Mouse (Mus musculus): Measurements from ENCODE around the gene Dst.

Gene Dst

DNA sequence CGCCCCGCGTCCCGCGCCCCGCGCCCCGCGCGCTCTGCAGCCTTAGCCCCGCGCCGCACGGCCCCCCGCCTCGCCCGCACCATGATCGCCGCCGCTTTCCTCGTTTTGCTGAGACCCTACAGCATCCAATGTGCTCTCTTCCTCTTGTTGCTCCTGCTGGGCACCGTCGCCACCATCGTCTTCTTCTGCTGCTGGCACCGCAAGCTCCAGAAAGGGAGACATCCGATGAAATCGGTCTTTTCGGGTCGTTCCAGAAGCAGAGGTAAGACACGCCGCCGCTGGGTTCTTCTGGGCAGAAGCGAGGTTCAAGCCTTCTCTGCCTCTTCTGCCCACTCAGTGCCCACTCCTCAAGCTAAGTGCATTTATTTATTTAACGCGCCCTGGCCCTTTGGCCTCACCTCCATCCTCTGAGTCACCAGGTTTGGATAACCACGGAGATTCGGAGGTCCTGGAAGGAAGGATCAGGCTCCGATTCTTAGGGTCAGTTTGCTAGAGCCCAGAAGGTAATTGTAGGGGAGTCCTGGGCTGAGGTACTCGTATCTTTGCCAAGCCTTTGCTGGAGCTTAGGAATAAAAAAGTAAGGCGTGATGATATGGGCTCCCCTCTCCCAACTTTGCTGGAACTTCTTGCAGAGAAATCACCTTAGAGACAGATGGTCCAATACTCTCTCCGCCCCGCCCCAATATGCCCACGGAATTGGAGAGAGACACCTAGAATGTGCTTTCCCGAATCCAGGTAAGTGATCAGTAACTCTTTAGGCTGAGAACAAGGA is at the start of gene Dst:
Dst (plus strand) TSS at position 35 of the 772 bp plus-strand sequence.
- no peak for DNase-seq (ENCODE audit: low spot score)

DNA sequence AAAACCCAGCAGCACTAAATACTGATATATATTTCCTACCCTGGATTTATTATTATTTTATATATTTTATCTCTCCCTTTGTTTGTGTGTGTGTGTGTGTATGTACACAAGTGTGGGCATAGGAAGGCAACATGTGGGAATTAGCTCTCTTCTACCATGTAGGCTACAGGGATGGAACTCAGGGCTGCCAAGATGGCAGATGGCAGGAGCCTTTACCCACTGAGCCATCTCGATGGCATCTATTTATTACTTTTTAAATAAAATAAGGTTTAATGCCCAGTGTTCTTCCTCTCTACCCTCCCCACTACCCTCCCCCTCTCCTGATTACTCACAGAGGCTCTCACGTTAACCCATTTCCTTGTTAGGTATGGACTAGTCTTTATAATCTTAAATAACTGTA is 39.0 kb upstream of the Dst start:
- no peak for DNase-seq (ENCODE audit: low spot score)

DNA sequence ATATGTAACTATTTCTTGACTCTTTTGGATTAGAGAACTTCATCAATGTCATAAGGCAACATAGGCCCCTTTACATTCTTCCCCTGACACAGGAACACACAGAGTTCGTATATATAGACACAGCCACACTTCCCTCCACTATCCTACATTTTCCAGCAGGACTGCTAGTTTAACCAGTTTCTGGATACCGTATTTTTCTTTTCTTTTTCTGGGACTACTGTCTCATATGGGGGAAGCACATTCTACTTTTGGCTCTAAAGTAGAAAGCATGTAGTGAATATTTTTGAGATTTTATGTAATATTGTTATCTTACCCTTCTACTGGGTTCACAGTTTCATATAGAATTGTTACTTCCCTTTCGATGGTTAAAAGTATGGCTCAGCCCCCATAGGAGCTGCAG is 38.6 kb upstream of the Dst start:
- DNase-seq (ENCODE audit: low spot score) = no peak

DNA sequence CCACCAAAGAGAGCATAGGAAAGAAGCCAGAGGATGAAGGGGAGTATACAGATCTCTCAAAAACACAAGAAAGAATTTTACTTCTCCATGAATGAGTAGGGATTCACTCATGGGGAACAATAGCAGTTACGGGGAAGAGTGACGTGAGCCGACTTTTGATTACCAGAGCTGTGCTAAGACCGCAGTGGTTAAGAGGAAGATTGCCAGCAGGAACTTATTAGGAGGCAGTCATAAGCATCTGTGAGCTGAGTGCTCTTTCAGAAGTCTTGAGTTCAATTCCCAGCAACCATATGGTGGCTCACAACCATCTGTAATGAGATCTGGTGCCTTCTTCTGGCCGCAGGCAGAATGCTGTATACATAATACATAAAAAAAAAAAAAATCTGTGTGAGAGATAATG is 34.5 kb upstream of the Dst start:
- DNase-seq (ENCODE audit: low spot score) = no peak

DNA sequence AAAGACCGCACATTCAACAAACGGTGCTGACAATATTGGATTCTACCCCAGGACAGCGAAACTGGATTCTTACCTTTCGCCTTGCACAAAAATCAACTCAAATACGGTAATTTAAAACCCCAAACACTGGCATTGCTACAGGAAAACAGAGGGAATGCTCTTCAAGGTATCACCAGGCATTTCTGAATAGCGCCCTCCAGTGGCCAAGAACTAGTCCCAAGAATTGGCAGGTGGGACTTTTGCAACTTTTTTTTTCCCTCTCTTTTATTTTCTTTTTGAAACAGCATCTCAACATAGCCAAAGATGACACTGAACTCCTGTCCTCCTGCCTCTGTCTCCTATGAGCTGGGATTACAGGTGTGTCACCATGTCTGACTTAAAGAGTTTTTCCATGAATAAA is 32.3 kb upstream of the Dst start:
- no peak for DNase-seq (ENCODE audit: low spot score)

DNA sequence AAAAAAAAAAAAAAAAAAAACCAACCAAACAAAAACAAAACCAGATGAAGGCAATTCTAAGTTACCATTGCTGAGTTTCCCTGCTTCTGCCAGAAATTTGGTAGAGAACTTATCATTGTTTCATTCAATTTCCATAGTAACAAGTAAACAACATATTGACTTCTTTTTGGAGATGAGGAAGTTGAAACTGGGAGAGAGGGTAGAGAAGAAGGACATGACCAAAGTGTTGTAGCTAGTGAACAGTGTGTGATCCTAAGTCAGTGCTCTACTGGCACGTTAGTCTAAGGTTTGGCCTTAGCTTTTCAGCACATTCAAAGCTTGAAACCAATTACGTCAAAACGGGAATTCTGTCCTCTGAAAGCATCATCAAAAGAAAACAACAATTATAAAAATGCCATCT is 31.6 kb upstream of the Dst start:
- DNase-seq (ENCODE audit: low spot score) = peak; percentile 10

DNA sequence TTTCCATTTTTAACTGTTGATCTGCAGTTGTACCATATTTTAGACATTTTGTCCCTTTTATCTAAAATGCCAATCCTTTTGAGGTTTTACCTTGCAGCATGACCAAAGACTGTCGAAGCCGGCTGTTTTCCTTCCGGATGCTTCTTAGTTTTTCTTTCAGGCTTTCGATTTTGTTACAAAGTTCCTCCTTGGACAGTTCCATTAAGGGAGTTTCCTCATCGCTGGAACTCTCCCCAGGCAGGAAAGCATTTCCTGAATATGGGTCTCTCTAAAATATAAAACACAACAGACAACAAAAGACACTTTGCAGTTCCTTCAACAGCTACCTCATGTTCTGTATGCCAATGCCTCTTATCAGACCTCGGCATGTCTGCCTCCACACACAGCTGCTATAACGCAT is 29.9 kb upstream of the Dst start:
- no peak for DNase-seq (ENCODE audit: low spot score)

DNA sequence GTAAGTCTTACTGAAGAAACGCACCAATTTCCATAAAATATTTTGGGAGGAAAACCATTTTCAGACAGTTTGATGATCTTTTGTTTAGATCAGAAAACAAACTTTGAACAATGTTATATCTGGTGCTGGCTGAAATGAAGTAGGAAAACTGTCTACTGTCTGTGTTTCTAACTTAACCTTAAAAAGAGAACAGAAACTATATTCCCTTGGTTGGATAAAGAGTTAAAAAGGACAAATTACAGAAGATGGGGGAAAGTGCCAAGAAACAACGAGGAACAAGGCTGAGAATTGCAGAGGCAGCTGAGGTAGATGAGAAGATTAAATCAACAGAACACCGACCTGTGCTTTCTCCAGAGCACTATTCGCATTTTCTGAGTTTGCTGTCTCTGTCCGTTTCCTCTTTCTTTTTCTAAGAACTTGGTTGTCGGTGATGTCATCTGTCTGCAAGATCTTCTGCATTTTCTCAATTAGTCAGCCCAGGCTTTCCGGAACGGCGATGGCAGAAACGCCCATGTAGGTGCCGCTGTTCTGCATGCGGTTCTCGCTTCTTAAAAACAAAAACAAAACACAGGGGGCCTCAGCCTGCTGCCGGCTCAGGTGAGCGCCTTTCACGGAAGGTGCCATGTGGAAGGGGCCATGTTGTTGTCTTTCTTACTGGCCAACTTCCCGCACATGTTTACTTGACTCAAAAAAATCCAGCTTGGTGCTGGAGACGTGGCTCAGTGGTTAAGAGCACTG is 24.8 kb upstream of the Dst start:
- DNase-seq (ENCODE audit: low spot score) = peak; percentile 61

DNA sequence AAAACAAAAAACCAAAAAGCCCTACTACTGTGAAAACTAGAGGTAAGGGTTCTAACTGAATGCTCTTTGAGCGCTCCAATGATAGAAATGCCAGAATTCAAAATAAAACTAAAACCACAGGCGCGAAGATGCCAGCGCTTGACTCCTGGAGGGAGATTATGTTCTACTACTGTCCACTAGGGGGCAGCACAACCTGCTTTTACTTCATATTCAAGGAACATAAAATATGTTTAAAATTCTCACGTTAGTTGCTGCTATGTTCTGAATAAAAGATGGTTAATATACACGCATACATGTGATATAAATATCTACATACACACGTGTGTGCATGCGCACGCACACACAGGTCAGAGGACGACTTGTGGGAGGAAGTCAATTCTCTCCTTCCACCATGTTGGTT is 15.2 kb upstream of the Dst start:
- DNase-seq (ENCODE audit: low spot score) = peak; percentile 28

DNA sequence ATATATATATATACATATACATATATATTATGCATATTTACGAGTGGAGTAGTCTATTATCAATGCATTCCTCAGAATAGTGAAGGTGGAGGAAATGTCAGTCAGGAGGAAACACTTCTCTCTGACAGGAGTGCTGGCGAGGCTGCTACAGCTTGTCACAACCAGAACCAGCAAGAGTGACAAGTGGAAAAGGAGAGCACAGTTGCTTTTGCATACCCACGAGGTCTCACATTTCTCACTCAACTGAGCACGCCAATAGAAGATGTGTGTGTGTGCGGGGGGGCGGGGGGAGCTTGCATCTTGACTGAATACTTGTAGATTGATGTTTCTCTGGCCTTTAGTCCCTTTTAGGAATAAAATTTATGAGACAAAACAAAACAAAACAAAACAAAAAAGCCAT is 11.9 kb upstream of the Dst start:
- no peak for DNase-seq (ENCODE audit: low spot score)

DNA sequence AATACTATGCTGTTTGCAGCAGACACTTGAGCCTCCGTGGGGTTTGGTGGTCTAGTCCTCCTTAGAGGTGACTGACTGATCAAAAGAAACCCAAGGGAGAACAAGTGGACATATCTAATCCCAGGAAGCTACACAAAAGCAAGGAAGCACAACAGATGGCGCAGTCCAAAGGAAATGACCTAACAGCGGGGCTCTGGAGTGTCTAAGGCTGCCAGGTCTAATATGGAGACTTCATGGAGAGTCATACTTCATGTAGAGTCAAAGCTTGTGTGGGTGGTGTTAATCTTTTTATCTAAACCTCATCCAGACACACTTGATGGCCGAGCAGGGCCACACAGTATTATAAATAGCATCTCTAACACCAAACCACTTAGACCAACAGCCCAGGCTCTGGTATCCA is 11.4 kb upstream of the Dst start:
- DNase-seq (ENCODE audit: low spot score) = no peak

DNA sequence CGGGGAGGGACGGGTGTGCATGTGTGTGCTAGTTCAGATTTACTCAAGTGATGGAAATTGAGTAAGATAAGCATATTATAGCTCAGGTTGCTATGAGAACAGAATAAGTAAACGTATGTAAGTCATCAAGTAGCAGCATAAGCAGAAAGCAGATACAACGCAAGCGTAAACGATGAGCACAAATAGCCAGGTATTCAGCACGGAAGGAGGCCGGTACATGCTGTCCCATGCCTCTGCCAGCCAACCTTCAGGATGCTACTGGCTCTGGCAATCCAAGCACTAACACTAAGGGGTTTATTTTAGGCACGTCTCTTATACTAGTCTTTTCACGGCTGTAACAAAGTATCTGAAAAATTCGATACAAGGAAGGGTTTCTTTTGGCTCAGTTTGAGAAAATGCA is 10.6 kb upstream of the Dst start:
- DNase-seq (ENCODE audit: low spot score) = no peak

DNA sequence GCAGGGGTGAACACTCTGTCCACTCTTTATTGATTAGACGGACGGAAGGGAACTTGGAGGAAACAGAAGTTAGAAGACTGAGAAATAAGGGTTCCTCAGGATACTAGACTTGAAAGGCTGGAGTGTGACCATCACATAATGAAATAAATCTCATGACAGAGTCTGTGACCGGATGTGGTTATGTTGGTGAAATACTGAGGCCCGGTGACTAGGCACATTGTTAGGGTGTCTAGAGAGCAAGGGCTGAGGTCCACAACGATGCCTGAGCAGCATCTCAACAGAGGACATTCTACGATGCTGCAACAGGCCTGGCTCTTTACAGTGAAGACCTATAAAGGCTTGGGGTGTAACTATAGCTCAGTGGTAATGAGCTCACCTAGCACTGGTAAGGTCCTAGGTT is 9.7 kb upstream of the Dst start:
- DNase-seq (ENCODE audit: low spot score) = peak; percentile 13

DNA sequence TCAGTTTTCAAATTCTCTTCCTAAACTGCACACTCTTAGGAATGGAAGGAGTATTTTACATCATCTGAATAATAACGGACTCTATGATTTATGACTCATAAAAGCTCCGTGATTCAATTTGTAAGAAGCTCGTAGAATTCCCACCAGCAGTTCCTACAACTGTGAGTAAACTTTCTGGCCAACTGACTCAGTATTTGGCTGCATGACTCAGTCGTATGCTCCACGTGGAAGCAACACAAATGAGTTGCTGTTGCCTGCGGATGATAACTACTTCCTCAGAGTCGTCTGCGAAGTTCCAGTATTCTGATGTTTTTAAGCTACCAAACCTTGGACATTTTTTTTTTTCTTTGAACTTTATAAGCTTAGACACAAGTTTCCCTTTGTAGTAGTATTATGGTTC is 7.8 kb upstream of the Dst start:
- no peak for DNase-seq (ENCODE audit: low spot score)

DNA sequence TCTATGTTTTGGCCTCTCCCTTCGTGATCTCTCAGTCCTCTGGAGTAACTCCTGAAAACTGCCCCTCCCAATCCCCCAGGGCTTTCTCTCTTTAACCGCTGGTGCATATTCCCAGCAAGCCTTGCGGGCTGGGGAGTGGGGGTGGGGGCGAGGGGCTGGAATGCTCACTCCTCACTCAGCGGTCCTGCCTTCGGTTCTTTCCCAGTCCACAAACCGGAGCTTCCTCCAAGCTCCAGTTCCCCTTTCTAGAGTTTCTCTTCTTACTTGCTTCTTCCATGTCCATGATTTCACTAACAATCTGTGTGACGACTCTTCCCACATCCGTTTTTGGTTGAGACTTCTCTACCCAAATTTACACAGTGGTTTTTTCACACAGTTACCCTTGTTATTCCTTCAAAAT is 4.4 kb upstream of the Dst start:
- DNase-seq (ENCODE audit: low spot score) = no peak

DNA sequence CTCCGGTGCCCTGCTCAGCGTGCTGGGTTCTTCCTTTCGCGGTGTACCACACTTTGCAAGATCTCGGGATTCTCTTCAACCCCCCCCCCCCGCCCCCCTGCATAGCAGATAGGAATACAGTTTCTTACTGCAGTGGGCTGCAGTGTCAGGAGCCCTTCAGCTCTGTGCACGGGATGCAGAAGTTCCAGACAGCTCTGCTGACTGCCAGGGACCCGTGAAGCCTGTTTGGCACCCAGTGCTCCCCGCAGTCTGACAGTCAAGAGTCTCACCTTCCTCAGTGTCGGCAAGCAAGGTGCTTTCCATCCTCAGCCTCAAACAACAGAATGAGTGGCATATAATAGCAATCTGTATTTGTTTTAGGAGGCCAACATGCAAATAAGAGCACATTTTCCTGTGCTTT is 1.8 kb upstream of the Dst start:
- DNase-seq (ENCODE audit: low spot score) = no peak

DNA sequence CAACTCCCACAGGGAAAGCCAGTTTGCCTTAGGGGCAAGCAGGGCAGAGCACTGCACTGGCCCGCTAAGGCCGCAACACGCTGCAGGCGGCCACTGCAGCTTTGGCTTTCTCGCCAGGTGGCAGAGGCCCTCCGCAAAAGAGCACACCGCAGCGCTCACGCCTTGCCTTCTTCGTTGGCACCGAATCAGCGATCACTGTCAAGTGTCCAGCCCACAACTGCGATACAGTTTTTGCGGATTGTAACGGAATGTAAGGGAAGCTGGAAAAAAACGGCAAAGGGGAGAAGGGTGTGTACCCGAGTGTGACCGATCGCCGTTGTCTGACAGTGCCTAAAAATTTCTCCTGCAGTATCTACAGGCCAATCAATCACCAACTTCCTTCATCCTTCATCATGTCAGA is 1.1 kb upstream of the Dst start:
- DNase-seq (ENCODE audit: low spot score) = no peak

DNA sequence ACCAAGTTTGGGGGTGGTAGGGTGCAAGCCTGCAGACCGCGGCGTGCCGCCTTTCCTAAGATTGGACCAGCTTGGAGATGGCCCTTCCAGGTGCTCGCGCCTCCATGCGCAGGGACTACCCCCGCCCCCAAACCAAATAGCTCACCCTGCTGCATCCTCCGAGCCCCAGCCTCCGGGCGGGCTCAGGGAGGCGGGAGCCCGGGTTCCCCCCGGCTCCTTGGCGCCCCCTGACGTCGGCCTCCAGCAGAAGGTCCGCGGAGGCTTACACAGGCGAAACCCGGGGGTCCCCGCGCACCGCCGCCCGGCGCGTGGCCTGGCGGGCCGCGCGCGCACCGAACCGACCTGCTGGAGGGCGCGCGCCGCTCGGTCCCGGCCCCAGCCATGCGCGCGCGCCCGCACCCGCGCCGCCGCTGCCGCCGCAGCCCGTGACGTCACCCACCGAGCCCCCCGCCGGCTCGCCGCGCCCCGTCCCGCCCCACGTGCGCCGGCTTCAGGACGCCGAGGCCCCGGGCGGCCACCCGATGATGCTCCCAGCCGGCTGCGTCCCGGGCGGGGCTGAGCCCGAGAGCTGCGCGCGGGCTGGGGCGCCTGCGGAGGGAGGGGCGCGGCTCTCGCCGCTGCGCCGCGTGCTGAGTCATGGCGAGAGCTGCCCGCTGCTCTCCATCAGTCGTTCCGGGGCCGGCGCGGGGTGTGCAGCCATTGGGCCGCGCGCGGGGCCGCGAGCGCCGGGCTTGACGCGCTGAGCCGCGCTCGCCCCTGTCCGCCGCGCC is 419 bp upstream of the Dst start, which contains the start of gene Bend6:
Bend6 (minus strand) TSS at position 396 of the 770 bp plus-strand sequence.
- DNase-seq (ENCODE audit: low spot score) = peak; percentile 21

DNA sequence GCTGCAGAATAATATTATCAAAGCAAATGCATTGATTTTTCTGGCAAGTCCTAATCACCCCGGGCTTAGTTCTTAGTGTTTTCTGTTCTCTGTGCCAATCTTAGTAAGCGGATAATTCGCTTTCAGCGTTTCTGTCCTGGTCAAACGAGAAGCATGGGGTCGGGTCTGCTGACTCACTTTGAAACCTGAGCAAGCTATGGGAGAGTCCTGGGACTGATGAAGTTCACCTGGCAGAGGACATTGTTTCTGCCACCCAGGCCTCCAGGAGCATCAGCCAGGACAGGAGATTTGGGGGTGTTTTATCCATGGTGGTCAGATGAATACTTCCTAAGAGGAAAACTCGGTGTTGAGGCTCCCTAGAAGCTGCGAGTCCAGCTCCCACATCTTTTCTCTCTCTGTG is 3.6 kb downstream of the Dst start:
- no peak for DNase-seq (ENCODE audit: low spot score)

DNA sequence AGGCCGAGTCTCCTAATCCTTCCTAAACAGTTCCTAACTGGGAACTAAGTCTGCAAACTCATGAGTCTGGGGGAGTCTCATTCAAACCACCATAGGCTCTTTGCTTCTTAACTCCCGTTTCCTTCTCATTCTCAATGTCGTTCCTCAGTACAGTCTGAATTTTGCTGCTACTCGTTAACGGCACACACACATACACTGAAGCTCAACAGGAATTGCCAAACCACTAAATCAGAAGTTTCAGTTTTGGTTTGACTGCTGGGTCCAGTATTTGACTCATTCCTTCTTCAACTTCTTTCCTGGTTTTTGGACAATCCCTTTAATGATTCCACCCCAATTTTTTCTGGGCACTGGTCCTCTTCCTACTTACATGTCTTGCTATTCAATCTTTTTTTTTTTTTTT is 8.5 kb downstream of the Dst start:
- DNase-seq (ENCODE audit: low spot score) = no peak

DNA sequence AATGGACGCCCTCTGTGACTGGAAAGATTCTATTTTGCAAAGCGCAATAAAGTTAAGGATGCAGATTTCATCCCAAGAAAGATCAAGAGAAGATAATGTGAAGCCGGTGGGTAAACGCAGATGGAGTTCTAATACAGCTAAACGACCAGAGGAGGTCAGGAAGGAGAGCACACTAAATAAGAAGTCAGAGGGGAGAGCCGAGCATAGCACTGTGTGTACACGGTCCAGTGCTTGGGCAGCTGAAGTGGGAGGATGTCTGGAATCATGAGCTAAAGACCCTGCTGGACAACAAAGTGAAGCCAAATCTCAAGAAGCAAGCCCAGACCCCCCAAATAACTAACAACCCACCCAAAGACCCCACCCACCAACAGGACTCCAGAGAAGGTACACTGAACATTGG is 14.9 kb downstream of the Dst start:
- DNase-seq (ENCODE audit: low spot score) = no peak

DNA sequence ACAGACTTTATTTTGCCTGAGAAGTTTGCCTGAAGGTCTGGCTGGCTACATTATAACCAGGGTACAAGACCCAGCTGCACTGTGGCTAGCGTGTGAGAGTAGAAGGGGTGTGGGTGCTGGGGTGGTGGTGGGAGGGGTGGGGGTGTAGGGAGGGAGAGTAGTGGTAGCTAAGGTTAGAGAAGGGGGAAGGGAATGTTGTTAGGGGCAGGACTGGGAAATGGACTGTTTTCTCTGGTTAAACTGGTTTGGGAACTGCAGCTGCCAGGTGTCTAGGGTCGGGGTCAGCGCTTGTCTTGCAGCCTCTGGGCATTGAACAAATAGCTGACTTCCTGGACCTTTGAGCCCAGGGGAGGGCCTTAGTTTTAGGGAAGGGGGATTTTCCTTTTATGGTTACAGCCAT is 17.3 kb downstream of the Dst start:
- no peak for DNase-seq (ENCODE audit: low spot score)

DNA sequence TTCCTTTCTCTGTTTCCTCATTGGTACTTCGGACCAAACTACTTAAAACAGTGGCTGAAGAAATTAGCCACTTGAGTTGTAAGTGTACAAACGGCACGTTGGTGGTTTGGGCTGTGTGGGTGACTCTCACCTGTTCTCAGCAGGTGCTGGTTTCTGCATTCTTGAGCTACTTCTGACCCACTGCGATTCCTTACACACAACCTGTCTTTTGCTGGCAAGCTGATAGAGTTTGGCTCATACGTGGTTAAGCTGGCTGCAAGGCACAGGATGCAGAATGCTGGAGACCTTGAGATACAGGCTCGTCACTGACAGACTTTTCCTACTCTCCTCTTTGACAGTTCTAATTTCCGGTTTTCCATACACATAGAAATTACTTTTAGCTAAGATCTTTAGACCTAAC is 19.4 kb downstream of the Dst start:
- no peak for DNase-seq (ENCODE audit: low spot score)

Measured in lung, postnatal 25 days (tissue).